Mouse (Mus musculus) forebrain, embryonic 12.5 days (tissue): ENCODE measurements at regions not wholly inside any gene's neighbourhood (a gene's known extent, or its start where the extent isn't known, plus 50 kb on each side); places are given as distances from the start of the nearest gene placed in this dataset.

Experiments
- ATAC-seq: fragments of 200-750 bp; cut with Nextera tagmentation; 2 replicates; pipeline ENCODE4 v1.8.0; 2017; ENCODE audit warnings: moderate TSS enrichment; ENCODE audit not compliant: low FRiP score
- H3K27ac ChIP-seq: fragments of 300-500 bp; sonication (generic); 2 replicates; pipeline ENCODE4 v1.5.1; 2016; ENCODE audit warnings: mild to moderate bottlenecking
- H3K27me3 ChIP-seq: fragments of 300-500 bp; sonication (generic); 2 replicates; pipeline ENCODE4 v1.6.1; 2016; ENCODE audit warnings: mild to moderate bottlenecking
- H3K36me3 ChIP-seq: fragments of 300-500 bp; sonication (generic); replicated peaks from 2 replicates; pipeline ENCODE4 v1.6.1; 2016; ENCODE audit warnings: mild to moderate bottlenecking
- H3K4me1 ChIP-seq: fragments of 300-500 bp; sonication (generic); 2 replicates; pipeline ENCODE4 v1.6.1; 2016
- H3K4me2 ChIP-seq: fragments of 300-500 bp; sonication (generic); 2 replicates; pipeline ENCODE4 v1.6.1; 2016; ENCODE audit warnings: mild to moderate bottlenecking, moderate library complexity
- H3K4me3 ChIP-seq: fragments of 300-500 bp; sonication (generic); replicated peaks from 2 replicates; pipeline ENCODE4 v1.5.1; 2016; ENCODE audit warnings: mild to moderate bottlenecking
- H3K9ac ChIP-seq: fragments of 300-500 bp; sonication (generic); 2 replicates; pipeline ENCODE4 v1.6.1; 2016; ENCODE audit warnings: mild to moderate bottlenecking
- H3K9me3 ChIP-seq: fragments of 300-500 bp; sonication (generic); 2 replicates; pipeline ENCODE4 v1.6.1; 2016
- WGBS: fragments of 180-500 bp; shearing (Covaris S2); methylation state at CpG from one replicate; pipeline ENCODE4 v1.1.7; 2016; 5-methylcytosine and 5-hydroxymethylcytosine counted together

- H3K4me2 ChIP-seq = no peak overlapping the region
- H3K27me3 ChIP-seq = no peaks in the 10 kb centered on the region
- no peak for ATAC-seq
- no peaks in the 10 kb centered on the region for H3K9me3 ChIP-seq
- no peaks in the 10 kb centered on the region for H3K4me1 ChIP-seq
- H3K4me3 ChIP-seq = no peak overlapping the region
- no peaks in the 10 kb centered on the region for H3K36me3 ChIP-seq
- 93% methylated on average over 3 of the region's 3 CpGs for WGBS
- H3K9ac ChIP-seq = no peak overlapping the region
- no peak overlapping the region for H3K27ac ChIP-seq
Observed at GRCm38 (mm10) chr12:31157453-31157852, 83.1 kb upstream of the Gm6993 start.

- Histone ChIP-seq H3K4me3 (no peak overlapping the region), H3K9me3 (no peaks in the 10 kb centered on the region)
- WGBS = 93% methylated on average over 1 of the region's 1 CpGs
Observed at GRCm38 (mm10) chr12:31157890-31158289, 82.7 kb upstream of the Gm6993 start.

GRCm38 (mm10) chr12:31158885-31159284 lies 81.7 kb upstream of the Gm6993 start:
- no peaks in the 10 kb centered on the region for H3K27me3 ChIP-seq
- H3K9me3 ChIP-seq = no peaks in the 10 kb centered on the region
- no peak for ATAC-seq
- H3K4me1 ChIP-seq = no peaks in the 10 kb centered on the region
- H3K4me2 ChIP-seq = no peak overlapping the region
- H3K27ac ChIP-seq = no peak overlapping the region
- 90% methylated on average over 4 of the region's 4 CpGs for WGBS
- no peak overlapping the region for H3K4me3 ChIP-seq
- no peak overlapping the region for H3K9ac ChIP-seq
- no peaks in the 10 kb centered on the region for H3K36me3 ChIP-seq

More at GRCm38 (mm10) chr12:31157890-31158289, 82.7 kb upstream of the Gm6993 start:
- Histone ChIP-seq H3K27me3 (no peaks in the 10 kb centered on the region), H3K4me1 (no peaks in the 10 kb centered on the region), H3K36me3 (no peaks in the 10 kb centered on the region), H3K27ac (no peak overlapping the region), H3K9ac (no peak overlapping the region), H3K4me2 (no peak overlapping the region)
- no peak for ATAC-seq

GRCm38 (mm10) chr12:31159378-31159777 lies 81.2 kb upstream of the Gm6993 start:
- no peaks in the 10 kb centered on the region for H3K9me3 ChIP-seq
- no peaks in the 10 kb centered on the region for H3K4me1 ChIP-seq
- WGBS = 86% methylated on average over 7 of the region's 7 CpGs
- no peaks in the 10 kb centered on the region for H3K27me3 ChIP-seq
- no peak overlapping the region for H3K9ac ChIP-seq
- H3K4me3 ChIP-seq = no peak overlapping the region
- no peak overlapping the region for H3K27ac ChIP-seq
- no peaks in the 10 kb centered on the region for H3K36me3 ChIP-seq
- no peak for ATAC-seq
- H3K4me2 ChIP-seq = no peak overlapping the region

GRCm38 (mm10) chr12:31168221-31168890 lies 72.2 kb upstream of the Gm6993 start:
- Histone ChIP-seq H3K27me3 (no peaks in the 10 kb centered on the region), H3K9ac (no peak overlapping the region), H3K4me1 (no peaks in the 10 kb centered on the region), H3K4me3 (no peak overlapping the region), H3K9me3 (no peaks in the 10 kb centered on the region), H3K4me2 (no peak overlapping the region), H3K27ac (no peak overlapping the region), H3K36me3 (no peaks in the 10 kb centered on the region)
- 68% methylated on average over 4 of the region's 4 CpGs for WGBS
- ATAC-seq = no peak

GRCm38 (mm10) chr12:31170111-31170510 lies 70.5 kb upstream of the Gm6993 start:
- Histone ChIP-seq H3K27ac (no peak overlapping the region), H3K36me3 (no peaks in the 10 kb centered on the region), H3K27me3 (no peaks in the 10 kb centered on the region), H3K4me2 (no peak overlapping the region), H3K9ac (no peak overlapping the region), H3K4me3 (no peak overlapping the region), H3K4me1 (no peaks in the 10 kb centered on the region), H3K9me3 (no peaks in the 10 kb centered on the region)
- no peak for ATAC-seq
- 84% methylated on average over 6 of the region's 6 CpGs for WGBS

GRCm38 (mm10) chr12:31170546-31171160 lies 69.9 kb upstream of the Gm6993 start:
- H3K4me1 ChIP-seq = no peaks in the 10 kb centered on the region
- no peak overlapping the region for H3K9ac ChIP-seq
- no peak overlapping the region for H3K4me3 ChIP-seq
- ATAC-seq = no peak
- no peaks in the 10 kb centered on the region for H3K27me3 ChIP-seq
- H3K9me3 ChIP-seq = no peaks in the 10 kb centered on the region
- H3K4me2 ChIP-seq = no peak overlapping the region
- 84% methylated on average over 10 of the region's 10 CpGs for WGBS
- no peaks in the 10 kb centered on the region for H3K36me3 ChIP-seq
- no peak overlapping the region for H3K27ac ChIP-seq

- ATAC-seq = no peak
- Histone ChIP-seq H3K27ac (no peak overlapping the region), H3K9ac (no peak overlapping the region), H3K36me3 (no peaks in the 10 kb centered on the region), H3K4me3 (no peak overlapping the region), H3K27me3 (no peaks in the 10 kb centered on the region), H3K4me1 (no peaks in the 10 kb centered on the region), H3K4me2 (no peak overlapping the region), H3K9me3 (no peaks in the 10 kb centered on the region)
- WGBS = 90% methylated on average over 4 of the region's 4 CpGs
Observed at GRCm38 (mm10) chr12:31171992-31172391, 68.6 kb upstream of the Gm6993 start.

GRCm38 (mm10) chr12:31172451-31173318 lies 67.9 kb upstream of the Gm6993 start:
- Histone ChIP-seq H3K27ac (no peak overlapping the region), H3K36me3 (no peaks in the 10 kb centered on the region), H3K4me2 (no peak overlapping the region), H3K4me1 (no peaks in the 10 kb centered on the region), H3K9me3 (no peaks in the 10 kb centered on the region), H3K4me3 (no peak overlapping the region), H3K27me3 (no peaks in the 10 kb centered on the region), H3K9ac (no peak overlapping the region)
- WGBS = 89% methylated on average over 4 of the region's 4 CpGs
- no peak for ATAC-seq

GRCm38 (mm10) chr12:31173512-31173911 lies 67.1 kb upstream of the Gm6993 start:
- H3K4me2 ChIP-seq = no peak overlapping the region
- no peak for ATAC-seq
- H3K36me3 ChIP-seq = no peaks in the 10 kb centered on the region
- no peak overlapping the region for H3K27ac ChIP-seq
- no peak overlapping the region for H3K9ac ChIP-seq
- no peaks in the 10 kb centered on the region for H3K9me3 ChIP-seq
- no peaks in the 10 kb centered on the region for H3K4me1 ChIP-seq
- H3K4me3 ChIP-seq = no peak overlapping the region
- 92% methylated on average over 5 of the region's 5 CpGs for WGBS
- no peaks in the 10 kb centered on the region for H3K27me3 ChIP-seq

- H3K4me2 ChIP-seq = no peak overlapping the region
- H3K27ac ChIP-seq = no peak overlapping the region
- H3K4me3 ChIP-seq = no peak overlapping the region
- no peaks in the 10 kb centered on the region for H3K36me3 ChIP-seq
- no peaks in the 10 kb centered on the region for H3K27me3 ChIP-seq
- H3K4me1 ChIP-seq = no peaks in the 10 kb centered on the region
- H3K9me3 ChIP-seq = no peaks in the 10 kb centered on the region
- no peak overlapping the region for H3K9ac ChIP-seq
- WGBS = 57% methylated on average over 6 of the region's 6 CpGs
- no peak for ATAC-seq
Observed at GRCm38 (mm10) chr12:31179536-31179935, 61.0 kb upstream of the Gm6993 start.

- no peak for ATAC-seq
- Histone ChIP-seq H3K4me2 (no peak overlapping the region), H3K4me3 (no peak overlapping the region), H3K9me3 (no peaks in the 10 kb centered on the region), H3K4me1 (no peaks in the 10 kb centered on the region), H3K9ac (no peak overlapping the region), H3K27ac (no peak overlapping the region), H3K36me3 (no peaks in the 10 kb centered on the region), H3K27me3 (no peaks in the 10 kb centered on the region)
- WGBS = 79% methylated on average over 4 of the region's 4 CpGs
Observed at GRCm38 (mm10) chr12:31183632-31184031, 56.9 kb upstream of the Gm6993 start.
